Mouse (Mus musculus) megakaryocyte, embryonic 14.5 days (primary cell): Measurements from ENCODE around the gene Cer1.

Experiments
- FLI1 ChIP-seq: IDR thresholded peaks from 2 replicates; pipeline ENCODE4 v1.6.1; 2012; ENCODE audit warnings: low read length, inconsistent platforms, mixed read lengths
- GATA1 ChIP-seq: IDR thresholded peaks from 3 replicates; pipeline ENCODE4 v1.6.1; 2012; ENCODE audit warnings: mixed read lengths, low read length, inconsistent platforms, borderline replicate concordance

DNA sequence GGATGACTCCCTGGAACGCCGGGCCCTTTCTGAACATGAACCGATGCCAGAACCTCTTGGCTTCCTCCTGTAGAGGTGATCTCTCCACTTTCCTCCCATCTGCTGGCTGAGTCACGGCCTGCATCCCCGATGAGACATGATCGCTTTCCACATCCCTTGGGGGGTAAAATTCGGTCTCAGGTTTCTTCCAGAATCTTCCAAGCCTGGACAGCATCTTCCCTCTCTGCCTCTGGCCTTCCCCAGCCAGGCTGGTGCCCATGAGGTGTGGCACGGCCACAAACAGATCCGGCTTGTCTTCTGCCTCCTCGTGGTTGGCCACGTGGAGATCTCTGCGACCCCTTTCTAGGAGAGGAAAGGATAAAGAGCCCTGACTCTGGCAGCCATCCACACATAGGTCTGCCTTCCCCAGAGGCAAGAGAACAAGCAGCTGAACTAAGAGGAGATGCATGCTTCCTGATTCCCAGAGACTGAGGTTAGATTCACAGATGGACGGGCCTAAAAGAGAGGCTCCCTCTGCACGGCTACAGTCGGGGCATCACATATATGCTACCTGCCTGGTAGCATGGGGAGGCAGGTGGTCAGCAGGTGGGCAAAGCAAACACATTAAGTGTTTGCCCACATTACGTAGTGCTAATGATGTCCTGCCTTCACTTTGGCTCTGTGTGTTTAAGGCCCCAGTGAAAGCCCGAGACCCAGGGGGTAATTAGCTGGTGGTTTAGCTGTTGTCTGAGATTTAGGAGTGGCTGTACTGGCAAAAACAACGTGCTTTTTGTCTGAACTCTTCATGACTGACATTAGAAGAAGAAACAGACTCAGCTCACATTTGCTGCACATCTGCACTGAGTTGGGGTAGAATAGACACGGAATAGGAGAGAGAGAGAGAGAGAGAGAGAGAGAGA, at the start of gene Cer1:
- TF ChIP-seq GATA1 (no peak), FLI1 (no peak)
